8 mouse cellular contexts compared by ENCODE assay signal in genomic region chr11:63264432-63265061, GRCm38 (mm10).
A peak's percentile ranks its signal among the peaks of the same experiment; 100 is the strongest.
DNase-seq lines count a peak whose midpoint lies in the region; ATAC-seq and TF ChIP-seq lines count a peak whose summit lies in the region.

No protein-coding gene starts in this region.

- no peaks in the 10 kb centered on the region for H3K27me3 ChIP-seq in heart, embryonic 10.5 days (ENCODE audit: insufficient read depth, poor library complexity, severe bottlenecking)
- H3K27me3 ChIP-seq in E14TG2a.4 (ENCODE audit: insufficient read depth, low read length) = no peaks in the 10 kb centered on the region
- H3K27me3 ChIP-seq in kidney, embryonic 15.5 days = no peaks in the 10 kb centered on the region

- no peak for DNase-seq in heart, embryonic 10.5 days (ENCODE audit: low spot score)
- no peak for DNase-seq in heart, adult 9 months (ENCODE audit: low spot score in 2 of 2)
- DNase-seq in c-Kit-positive CD71-positive TER-119-negative erythroid progenitor cells, embryonic 14.5 days (ENCODE audit: low read depth) = peak; percentile 4
- DNase-seq in naive thymus-derived CD4-positive, alpha-beta T cell, adult 2 months (ENCODE audit: low read depth) = peak; percentile 17
- no peak for DNase-seq in B cell, adult 2 months
- DNase-seq in frontal cortex, postnatal 25 days (ENCODE audit: low spot score in 2 of 2) = no peak

- peak; percentile 98 for TF ChIP-seq CTCF in E14TG2a.4 (conservative IDR thresholded peaks at IDR 0.05; ENCODE audit: low read length)

- peak overlapping the region; percentile 40 for H3K4me2 ChIP-seq in kidney, embryonic 15.5 days

- 53% methylated on average over 9 of the region's 9 CpGs for WGBS in heart, embryonic 10.5 days
- WGBS in kidney, embryonic 15.5 days = 53% methylated on average over 9 of the region's 9 CpGs

- peaks cover 13% of the 10 kb centered on the region; the same call in 1 of the 2 replicates for H3K4me1 ChIP-seq in heart, embryonic 10.5 days
- H3K4me1 ChIP-seq in E14TG2a.4 (replicated peaks; ENCODE audit: low read depth, low read length) = peaks cover 57% of the 10 kb centered on the region
- no peaks in the 10 kb centered on the region for H3K4me1 ChIP-seq in kidney, embryonic 15.5 days

- H3K9me3 ChIP-seq in heart, embryonic 10.5 days = no peaks in the 10 kb centered on the region
- H3K9me3 ChIP-seq in E14TG2a.4 (ENCODE audit: low read length) = no peaks in the 10 kb centered on the region
- H3K9me3 ChIP-seq in kidney, embryonic 15.5 days (replicated peaks) = no peaks in the 10 kb centered on the region

- no peaks in the 10 kb centered on the region for H3K36me3 ChIP-seq in heart, embryonic 10.5 days
- H3K36me3 ChIP-seq in E14TG2a.4 (ENCODE audit: insufficient read depth, low read length) = no peaks in the 10 kb centered on the region
- no peaks in the 10 kb centered on the region for H3K36me3 ChIP-seq in kidney, embryonic 15.5 days

- H3K4me3 ChIP-seq in heart, embryonic 10.5 days = no peak overlapping the region
- no peak overlapping the region for H3K4me3 ChIP-seq in E14TG2a.4 (replicated peaks; ENCODE audit: low read length)
- 0 out of 2 replicates have a peak overlapping the region, but pooled peaks have one; percentile 4 for H3K4me3 ChIP-seq in kidney, embryonic 15.5 days (replicated peaks)

- no peak for ATAC-seq in kidney, embryonic 15.5 days (replicated peaks; ENCODE audit: low FRiP score)

- H3K27ac ChIP-seq in heart, embryonic 10.5 days = peak overlapping the region; percentile 30; the same call in 1 of the 2 replicates
- no peak overlapping the region for H3K27ac ChIP-seq in kidney, embryonic 15.5 days

- H3K9ac ChIP-seq in kidney, embryonic 15.5 days = no peak overlapping the region

Comparison
In these comparisons a context has a peak if more than half of its experiments do, and no peak if none do; other contexts are left out.
1. DNase-seq: peak in c-Kit-positive CD71-positive TER-119-negative erythroid progenitor cells, embryonic 14.5 days (single experiment) and naive thymus-derived CD4-positive, alpha-beta T cell, adult 2 months (single experiment); none in heart, embryonic 10.5 days (single experiment), heart, adult 9 months (0 of 2), B cell, adult 2 months (0 of 2) and frontal cortex, postnatal 25 days (0 of 2).